Mouse (Mus musculus): ENCODE measurements around the gene Iqschfp.

Gene Iqschfp

DNA sequence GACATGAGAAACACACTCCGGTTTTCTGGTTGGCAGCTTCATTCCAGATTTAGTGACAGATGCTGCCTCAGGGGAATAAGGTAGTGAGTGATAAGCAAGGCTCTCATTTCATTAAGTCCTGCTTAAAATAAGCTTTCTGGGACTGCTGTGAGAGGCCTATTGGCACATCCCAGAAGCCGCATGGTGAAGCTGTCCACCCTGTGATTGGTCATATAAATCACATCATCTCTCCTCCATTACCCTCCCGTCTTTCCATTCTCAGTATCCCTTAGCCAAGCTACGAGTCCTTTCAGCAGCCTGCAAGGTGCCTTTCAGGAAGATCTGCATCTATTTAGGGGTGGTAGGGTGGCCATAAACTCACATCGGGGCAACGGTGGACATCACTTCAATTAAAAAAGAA is 458.6 kb downstream of the Iqschfp start:
- DNase-seq (ENCODE audit: low read depth, low spot score) = no peak

- DNase-seq (ENCODE audit: low read depth, low spot score) = no peak
Measured at GRCm38 (mm10) chr3:68351461-68351860, 459.4 kb downstream of the Iqschfp start.

- DNase-seq (ENCODE audit: low read depth, low spot score) = no peak
Measured at GRCm38 (mm10) chr3:68352961-68353360, 460.9 kb downstream of the Iqschfp start.

DNA sequence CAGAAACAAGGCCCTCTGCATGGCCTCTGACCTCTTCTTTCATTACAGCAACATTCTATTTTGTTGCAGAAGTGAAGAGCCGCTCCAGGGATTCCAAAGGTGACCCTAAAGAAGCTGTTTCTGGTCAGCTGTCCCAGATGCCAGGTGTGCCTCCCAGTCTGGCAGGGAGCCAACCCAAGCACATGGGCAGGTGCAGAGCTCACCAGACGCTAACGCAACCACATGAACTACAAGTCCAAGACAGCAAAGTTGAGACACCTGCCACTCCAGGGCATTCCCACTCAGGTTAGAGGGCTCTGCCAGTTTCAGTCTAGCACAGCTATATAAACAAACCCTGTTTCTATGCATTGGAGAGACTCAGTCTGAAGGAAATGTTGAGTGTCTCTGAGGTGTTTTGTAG is 461.5 kb downstream of the Iqschfp start:
- DNase-seq (ENCODE audit: low read depth, low spot score) = no peak

- peak; percentile 54 for DNase-seq (ENCODE audit: low read depth, low spot score)
Measured at GRCm38 (mm10) chr3:68356516-68356915, 464.5 kb downstream of the Iqschfp start.

DNA sequence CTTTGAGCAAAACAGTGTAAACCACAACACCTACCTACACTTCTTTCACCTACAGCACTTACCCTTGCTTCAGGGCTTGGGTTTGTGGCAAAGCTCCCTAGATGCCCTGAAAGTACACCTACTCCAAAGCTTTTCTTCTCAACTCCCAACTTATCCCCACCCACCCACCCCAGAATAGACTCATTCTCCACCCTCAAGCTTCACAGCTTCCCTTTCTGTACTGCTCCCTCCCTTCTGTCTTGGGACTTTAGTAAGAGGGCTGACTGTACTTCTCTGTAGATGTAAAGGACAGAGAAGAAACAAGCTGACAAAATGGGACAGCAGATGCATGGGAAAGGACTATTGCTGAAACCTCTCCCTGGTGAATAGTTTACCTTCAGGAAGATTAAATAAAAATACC is 476.0 kb downstream of the Iqschfp start:
- peak; percentile 75 for DNase-seq (ENCODE audit: low read depth, low spot score)

DNA sequence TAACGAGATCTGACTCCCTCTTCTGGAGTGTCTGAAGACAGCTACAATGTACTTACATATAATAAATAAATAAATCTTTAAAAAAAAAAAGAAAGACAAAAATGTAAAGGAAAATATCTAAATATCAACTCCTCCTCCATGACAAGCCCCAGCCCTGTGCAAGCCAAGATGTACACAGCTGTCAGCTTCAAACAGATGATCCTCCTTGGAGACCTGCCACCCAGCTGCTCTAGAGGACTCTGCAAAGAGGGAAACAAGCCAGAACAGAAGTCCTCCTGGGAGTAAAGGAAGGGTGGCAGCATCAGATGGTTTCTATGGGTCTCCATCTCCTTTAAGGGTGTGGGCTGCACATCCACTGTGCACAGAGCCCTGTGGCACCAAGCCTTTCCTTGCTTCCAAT is 480.9 kb downstream of the Iqschfp start:
- DNase-seq (ENCODE audit: low read depth, low spot score) = peak; percentile 54

DNA sequence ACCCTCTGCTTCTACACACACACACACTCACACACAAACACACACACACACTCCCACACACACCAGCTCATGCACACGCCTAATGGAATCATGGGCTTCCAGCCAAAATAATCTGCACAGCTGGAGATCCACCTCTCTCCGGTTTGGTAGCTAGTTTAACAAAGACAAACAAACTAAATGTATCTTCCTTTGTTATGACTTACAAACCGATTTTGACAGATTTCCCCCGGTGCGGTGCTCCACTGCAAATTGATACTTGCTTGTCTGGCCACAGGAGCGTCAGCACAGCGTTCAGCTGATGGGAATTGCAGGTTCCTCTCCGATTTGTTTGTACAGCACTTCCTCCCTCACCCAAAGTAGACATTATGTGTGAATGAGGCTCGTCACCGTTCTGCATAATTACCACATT is 483.1 kb downstream of the Iqschfp start:
- peak; percentile 63 for DNase-seq (ENCODE audit: low read depth, low spot score)

DNA sequence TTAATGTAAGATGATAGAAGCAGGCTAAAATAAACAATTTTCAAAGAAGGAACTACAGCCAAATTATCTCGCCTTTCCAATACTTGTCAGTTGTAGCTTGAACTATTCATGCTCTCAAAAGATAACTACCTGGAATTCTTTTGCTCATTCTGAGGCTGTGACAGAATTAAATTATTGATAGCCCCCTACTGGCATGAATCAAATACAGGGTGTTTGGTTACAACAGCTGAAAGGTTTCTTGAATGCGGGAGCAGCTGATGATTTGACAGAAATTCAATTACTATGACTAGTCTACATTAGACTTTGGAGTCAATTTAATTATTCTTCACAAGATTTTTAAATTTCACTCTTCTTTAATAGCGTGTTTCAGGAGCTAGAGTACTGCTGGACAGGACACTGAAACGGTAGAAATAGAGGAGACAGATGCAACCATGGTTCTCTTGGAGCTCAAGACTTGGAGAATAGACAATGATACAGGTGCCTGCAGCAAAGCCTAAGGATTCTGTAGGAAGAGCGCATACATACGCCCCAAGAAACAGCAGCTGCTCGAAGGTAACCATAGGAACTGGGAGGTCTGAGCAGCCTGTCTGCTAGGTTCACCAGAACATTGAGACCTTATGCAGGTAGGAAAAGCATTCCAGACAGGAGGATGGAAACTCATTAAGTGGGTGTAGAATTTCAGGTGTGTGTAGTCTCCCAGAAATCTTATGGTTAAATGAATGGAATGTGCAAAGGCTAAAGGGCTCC is 485.6 kb downstream of the Iqschfp start:
- DNase-seq (ENCODE audit: low read depth, low spot score) = no peak

- DNase-seq (ENCODE audit: low read depth, low spot score) = no peak
Measured at GRCm38 (mm10) chr3:68378799-68379198, 486.8 kb downstream of the Iqschfp start.

DNA sequence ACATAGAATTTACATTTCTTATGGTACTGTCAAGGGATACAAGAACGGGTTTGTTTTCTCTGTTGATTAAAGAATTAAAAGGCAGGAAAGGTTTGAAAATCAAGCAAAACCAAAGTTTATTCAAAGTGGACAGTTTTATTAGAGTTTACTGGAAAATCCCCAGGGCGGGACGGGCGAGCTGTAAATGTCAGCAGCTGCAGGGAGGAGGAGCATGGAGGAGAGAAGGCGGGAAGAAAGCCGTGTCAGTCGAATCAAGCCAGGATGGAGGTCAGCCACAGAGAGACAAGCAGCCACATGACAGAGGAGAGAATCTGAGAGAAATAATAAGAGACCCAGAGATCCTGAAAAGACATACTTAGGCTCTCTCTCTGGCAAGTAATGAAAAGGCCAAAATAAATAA is 487.2 kb downstream of the Iqschfp start:
- peak; percentile 53 for DNase-seq (ENCODE audit: low read depth, low spot score)

- no peak for DNase-seq (ENCODE audit: low read depth, low spot score)
Measured at GRCm38 (mm10) chr3:68383672-68384071, 491.6 kb downstream of the Iqschfp start.

- peak; percentile 41 for DNase-seq (ENCODE audit: low read depth, low spot score)
Measured at GRCm38 (mm10) chr3:68385544-68385943, 493.5 kb downstream of the Iqschfp start.

- DNase-seq (ENCODE audit: low read depth, low spot score) = no peak
Measured at GRCm38 (mm10) chr3:68388023-68388422, 496.0 kb downstream of the Iqschfp start.

- DNase-seq (ENCODE audit: low read depth, low spot score) = no peak
Measured at GRCm38 (mm10) chr3:68393578-68393977, 501.5 kb downstream of the Iqschfp start.

GRCm38 (mm10) chr3:68398691-68399090 is 506.7 kb downstream of the Iqschfp start:
- DNase-seq (ENCODE audit: low read depth, low spot score) = no peak

- DNase-seq (ENCODE audit: low read depth, low spot score) = no peak
Measured at GRCm38 (mm10) chr3:68400121-68400520, 508.1 kb downstream of the Iqschfp start.

DNA sequence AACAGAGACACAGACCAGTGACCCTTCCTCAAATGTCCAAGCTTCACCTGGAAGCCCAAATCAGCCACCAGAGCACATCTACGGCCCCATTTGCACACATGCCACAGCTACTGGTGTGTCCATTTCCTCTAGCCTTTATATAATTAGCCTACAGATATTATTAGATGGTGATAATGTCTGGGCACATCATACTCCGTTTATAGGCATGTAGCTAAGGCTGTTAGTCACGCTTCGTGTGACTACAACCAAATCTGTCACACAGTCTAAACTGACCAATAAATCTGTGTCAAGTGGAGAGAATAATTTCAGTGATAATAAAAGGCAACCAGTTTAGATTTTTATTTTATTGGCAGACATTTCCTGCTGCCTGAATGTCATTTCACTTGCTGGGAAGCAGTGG is 511.3 kb downstream of the Iqschfp start:
- no peak for DNase-seq (ENCODE audit: low read depth, low spot score)

DNA sequence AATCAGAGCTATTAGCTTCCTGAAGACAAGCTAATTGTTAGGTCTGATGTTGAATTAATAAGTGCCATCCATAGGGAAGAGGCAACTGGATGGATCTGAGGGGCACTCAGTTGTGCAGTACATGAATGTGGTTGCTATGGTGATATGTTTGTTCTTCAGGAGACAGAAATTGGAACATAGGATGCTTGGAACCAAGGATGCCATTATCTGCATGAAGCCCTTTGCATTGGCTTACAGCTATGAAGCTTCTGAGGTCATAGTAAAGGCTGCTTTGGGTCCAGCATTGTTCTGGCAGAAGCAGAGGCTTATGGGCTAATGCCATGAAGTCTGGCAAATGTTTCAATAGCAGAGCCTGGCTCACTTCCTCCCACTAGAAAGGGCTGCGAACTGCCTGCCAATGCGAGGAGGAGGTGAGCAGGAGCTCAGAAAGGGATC is 511.8 kb downstream of the Iqschfp start:
- peak; percentile 86 for DNase-seq (ENCODE audit: low read depth, low spot score)

DNA sequence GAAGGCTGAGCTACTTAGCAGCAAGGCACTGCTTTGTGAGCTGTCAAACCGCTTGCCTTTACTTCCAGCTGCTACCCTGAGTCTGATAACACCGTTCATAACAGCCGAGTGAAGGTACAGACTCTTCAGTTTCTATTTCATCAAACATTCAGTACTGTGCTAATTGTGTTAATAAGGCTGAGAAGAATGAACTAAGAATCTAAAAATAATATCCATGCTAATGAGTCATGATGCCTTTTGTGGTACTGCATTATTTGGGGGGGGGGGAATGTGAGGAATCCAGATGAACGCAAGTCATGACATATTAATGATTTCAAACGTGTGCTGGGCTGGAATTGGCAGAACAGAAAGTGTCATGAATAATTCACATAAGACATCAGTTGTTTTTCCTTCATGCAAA is 513.7 kb downstream of the Iqschfp start:
- DNase-seq (ENCODE audit: low read depth, low spot score) = no peak

GRCm38 (mm10) chr3:68412262-68412661 is 520.2 kb downstream of the Iqschfp start:
- no peak for DNase-seq (ENCODE audit: low read depth, low spot score)

- peak; percentile 88 for DNase-seq (ENCODE audit: low read depth, low spot score)
Measured at GRCm38 (mm10) chr3:68419792-68420191, 527.8 kb downstream of the Iqschfp start.

GRCm38 (mm10) chr3:68420927-68421326 is 528.9 kb downstream of the Iqschfp start:
- DNase-seq (ENCODE audit: low read depth, low spot score) = no peak

DNA sequence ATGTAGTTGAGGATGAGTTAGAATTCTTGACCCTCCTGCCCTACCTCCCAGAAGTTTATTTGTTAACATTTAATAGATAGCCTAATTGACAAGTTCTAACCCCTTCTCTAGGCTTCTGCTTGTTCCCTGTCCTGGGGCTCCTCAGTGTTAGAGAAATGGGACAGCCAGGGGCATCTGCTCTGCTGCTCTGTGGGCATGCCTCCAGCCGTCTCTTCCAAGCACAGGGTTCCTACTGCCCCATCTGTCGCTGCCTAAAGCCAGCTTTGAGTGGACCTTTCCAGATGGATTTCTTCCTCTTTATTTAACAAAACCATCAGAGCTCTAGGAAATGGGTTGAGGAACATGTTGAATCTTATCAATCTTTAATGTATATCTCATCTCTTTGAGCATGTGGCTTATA is 529.8 kb downstream of the Iqschfp start:
- peak; percentile 95 for DNase-seq (ENCODE audit: low read depth, low spot score)
